Mouse (Mus musculus): Measurements from ENCODE around the gene Sapcd1.
"Not testable (repeated sequence)": the region's sequence is repeated elsewhere in the genome, so short reads cannot be mapped to it uniquely, and the experiment has no call there.

Gene Sapcd1

DNA sequence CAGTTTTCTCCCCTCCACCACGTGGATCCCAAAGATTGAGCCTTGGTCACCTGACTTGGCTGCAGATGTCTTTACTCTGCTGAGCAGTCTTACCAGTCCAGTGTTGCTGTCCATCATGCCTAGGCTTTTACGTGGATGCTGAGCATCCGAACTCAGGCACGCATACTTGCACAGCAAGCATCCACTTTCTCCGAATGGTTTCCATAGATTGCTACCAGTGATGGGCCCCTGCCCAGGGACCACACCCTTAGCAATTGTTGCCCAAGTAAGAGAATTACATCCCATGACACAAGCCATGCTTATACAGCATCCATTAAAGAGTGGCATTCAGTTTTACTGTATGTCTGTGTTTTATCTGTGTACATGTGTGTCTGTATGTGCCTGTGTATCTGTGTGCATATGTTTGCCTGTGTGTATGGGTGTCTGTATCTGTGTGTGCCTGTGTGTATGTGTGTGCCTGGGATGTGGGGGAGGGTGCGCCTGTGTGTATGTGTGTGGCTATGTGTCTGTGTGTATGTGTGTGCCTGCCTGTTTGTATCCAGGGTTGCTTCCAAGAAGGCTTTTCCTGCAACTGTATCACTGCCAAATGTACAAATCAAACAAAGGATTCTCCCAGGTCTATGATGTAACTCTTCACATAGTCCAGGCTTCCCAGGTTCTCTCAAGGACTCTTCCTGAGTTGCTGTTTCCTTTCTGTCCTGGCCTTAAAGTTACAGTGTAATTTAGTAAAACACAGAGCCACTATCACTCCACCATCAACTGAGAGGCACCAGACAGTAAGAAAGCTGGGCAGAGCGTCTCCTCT is 28.1 kb upstream of the Sapcd1 start:
- DNase-seq (ENCODE audit: low read depth, low spot score): no peak

GRCm38 (mm10) chr17:35052271-35052798 is 24.5 kb upstream of the Sapcd1 start:
- DNase-seq (ENCODE audit: low read depth, low spot score): peak; percentile 56

- peak; percentile 90 for DNase-seq (ENCODE audit: low read depth, low spot score)
These were observed 23.6 kb upstream of the Sapcd1 start for GRCm38 (mm10) chr17:35051156-35052086.

GRCm38 (mm10) chr17:35050126-35050750 is 22.4 kb upstream of the Sapcd1 start:
- peak; percentile 77 for DNase-seq (ENCODE audit: low read depth, low spot score)

DNA sequence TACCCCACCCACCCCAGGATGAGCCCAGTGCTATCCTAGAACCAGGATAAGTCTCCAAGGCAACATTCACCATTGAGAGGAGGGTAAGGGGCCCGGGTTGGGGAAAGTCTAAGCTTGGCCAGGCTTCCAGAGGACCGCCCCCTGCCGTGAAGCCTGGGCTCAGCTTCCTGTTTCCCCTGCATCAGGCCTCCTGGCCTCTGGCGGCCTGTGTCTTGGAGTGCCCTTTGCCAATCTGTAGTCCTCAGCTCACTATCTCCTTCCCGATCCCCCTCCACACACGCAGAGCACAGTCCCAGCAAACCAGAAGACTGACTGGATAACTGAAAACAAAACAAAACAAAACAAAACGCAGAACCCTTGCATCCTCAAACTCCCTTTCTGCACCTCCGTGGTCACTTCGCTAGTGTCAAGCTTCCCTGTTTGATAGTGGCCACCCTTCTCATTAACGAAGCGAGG is 21.8 kb upstream of the Sapcd1 start, which contains the start of gene Clic1:
TSS of gene Clic1 (plus strand) at position 406 of the 456 bp plus-strand sequence.
- peak; percentile 41 for DNase-seq (ENCODE audit: low read depth, low spot score)

DNA sequence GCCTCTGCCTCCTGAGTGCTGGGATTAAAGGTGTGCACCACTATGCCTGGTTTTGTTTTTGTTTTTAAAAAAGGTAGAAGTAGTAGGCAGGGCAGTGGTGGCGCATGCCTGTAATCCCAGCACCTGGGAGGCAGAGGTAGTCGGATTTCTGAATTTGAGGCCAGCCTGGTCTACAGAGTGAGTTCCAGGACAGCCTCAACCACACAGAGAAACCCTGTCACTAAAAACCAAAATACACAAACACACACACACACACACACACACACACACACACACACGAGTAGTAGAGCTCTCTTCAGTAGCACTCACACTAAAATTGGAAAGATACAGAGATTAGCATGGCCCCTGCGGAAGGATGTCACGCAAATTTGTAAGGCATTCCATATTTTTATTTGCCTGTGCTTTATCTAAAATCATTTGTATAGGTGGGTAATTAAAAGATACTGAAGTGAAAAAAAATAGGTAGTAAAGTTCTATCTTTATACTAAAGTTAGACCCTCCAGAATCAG is 21.2 kb upstream of the Sapcd1 start:
- DNase-seq (ENCODE audit: low read depth, low spot score): no peak

DNA sequence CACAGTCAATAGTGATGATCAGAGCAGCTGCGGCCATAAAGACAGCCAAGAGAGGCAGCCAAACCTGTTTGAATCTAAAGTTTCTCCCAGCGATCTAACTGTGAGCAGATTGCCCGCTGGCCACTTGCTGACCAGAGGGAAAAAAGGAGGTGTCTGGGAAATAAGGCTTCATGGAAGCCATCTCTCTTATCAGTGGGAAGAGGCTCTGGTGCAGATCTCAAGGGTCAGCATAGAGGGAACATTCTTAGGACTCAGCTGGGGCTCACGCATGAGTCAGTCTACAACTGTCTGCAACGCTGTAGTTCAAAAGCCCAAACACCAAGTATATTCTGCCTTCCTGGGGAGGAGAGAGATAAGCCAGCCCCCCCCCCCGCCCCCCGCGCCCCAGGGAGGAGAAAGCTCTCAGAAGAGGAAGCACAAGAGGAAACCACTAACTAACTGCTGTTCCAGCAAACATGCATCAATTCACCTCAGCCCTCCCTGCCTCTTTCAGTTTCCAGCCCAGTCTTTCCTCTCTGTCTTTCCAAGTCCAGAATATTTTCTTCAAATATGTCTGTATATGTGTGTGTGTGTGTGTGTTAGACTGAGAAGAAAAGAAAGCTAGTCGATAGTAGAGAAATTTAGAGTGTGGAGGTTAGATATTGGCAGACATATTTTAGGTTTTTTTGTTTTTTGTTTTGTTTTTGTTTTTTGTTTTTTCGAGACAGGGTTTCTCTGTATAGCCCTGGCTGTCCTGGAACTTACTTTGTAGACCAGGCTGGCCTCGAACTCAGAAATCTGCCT is 20.5 kb upstream of the Sapcd1 start:
- no peak for DNase-seq (ENCODE audit: low read depth, low spot score)

DNA sequence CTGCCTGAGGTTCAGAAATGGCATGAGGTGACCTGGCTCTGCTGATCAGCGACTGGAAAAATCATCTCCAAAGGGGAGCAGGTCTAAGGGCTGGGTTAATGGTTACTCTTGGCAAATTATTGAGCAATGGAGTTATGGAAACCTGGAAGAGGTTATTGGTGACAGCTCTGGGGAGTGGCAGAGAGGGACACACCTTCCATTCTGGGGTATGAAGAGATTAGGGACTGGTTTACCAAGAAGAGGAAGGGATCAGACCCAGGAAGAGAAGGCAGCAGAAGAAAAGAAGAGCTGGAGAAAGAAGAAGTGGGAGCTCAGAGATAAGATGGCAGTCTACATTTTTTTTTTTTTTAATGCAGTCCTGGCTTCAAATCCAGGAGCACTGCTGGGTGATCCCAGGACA is 19.9 kb upstream of the Sapcd1 start:
- DNase-seq (ENCODE audit: low read depth, low spot score): no peak

GRCm38 (mm10) chr17:35046681-35047455 is 19.1 kb upstream of the Sapcd1 start, which contains the start of gene Msh5:
TSS of gene Msh5 (minus strand) at chr17:35046745.
- peak; percentile 100 for DNase-seq (ENCODE audit: low read depth, low spot score)

GRCm38 (mm10) chr17:35045807-35046680 is 18.2 kb upstream of the Sapcd1 start:
- DNase-seq (ENCODE audit: low read depth, low spot score): peak; percentile 16

DNA sequence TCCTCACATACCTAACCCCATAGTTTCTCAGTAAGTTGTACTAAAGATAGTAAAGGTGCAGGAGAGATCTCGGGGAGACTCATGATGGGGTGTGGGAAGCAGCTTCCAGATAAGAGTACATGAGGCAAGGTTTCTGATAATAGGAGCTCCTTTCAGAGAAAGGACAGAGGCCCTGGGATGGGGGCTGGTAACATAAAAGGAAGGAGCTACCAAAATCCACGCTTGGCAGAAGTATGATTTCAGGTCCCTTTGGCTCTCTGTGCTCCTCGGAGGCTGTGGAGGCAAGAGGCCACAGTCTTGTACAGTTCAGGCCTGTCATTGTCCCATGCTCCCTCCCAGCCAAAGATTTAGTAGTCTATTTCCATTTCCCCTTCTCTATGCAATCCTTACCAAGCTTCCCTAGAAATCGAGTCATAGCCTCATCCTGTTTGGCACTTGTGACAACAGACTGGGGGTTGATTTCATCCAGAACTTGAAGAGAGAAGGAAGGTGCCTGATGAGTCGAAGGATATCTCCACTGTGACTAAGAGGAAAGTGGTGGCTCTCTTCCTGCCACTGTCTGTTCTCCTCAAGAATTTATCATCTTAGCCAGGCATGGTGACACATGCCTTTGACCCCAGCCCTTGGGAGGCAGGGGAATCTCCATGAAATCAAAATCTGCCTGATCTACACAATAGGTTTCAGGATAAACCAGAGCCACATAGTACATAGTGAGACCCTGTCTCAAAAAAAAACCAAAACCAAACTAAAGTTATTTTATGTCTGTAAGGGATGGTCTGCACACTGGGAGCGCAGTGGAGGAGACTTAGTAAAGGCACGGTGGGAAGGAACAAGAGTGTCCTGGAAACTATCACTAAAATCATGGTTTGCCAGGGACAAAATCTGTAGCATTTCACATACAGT is 17.3 kb upstream of the Sapcd1 start:
- no peak for DNase-seq (ENCODE audit: low read depth, low spot score)

DNA sequence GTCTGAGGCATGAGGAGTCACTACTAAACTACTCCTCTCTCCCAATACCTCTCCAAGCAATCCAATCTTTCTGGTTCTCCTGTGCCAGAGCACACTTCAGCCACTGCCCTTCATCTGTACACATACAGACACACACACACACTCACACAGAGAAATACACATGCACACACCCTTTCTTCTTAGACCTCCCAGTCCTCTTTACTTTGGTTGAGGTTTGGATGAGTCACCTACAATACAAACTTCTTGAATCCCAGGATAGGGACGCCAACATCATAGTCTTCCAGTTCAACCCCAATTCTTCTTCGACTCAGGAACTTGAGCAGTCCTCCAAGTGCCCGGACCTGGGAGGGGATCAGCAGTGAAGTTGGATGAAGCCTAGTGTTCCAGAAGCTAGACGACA is 16.0 kb upstream of the Sapcd1 start:
- DNase-seq (ENCODE audit: low read depth, low spot score): no peak

- DNase-seq (ENCODE audit: low read depth, low spot score): no peak
These were observed 11.5 kb upstream of the Sapcd1 start for GRCm38 (mm10) chr17:35039121-35039873.

- no peak for DNase-seq (ENCODE audit: low read depth, low spot score)
These were observed 7.1 kb upstream of the Sapcd1 start for GRCm38 (mm10) chr17:35034896-35035295.

DNA sequence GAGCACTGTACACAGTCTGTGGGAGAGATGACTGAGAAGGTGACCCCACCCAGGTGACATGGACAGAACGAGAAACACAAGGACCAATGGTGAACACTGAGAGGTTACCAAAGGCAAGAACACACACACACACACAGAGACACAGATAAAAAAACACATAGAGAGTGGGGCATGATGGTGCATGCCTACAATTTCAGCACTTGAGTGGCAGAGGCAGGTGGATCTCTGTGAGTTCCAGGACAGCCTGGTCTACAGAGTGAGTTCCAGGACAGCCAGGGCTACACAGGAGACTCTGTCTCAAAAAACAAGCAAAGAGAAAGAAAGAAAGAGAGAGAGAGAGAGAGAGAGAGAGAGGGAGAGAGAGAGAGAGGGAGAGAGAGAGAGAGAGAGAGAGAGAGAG is 5.9 kb upstream of the Sapcd1 start:
- not testable (repeated sequence) for DNase-seq (ENCODE audit: low read depth, low spot score)

GRCm38 (mm10) chr17:35032323-35032870 is 4.6 kb upstream of the Sapcd1 start:
- DNase-seq (ENCODE audit: low read depth, low spot score): no peak

- DNase-seq (ENCODE audit: low read depth, low spot score): no peak
These were observed 4.1 kb upstream of the Sapcd1 start for GRCm38 (mm10) chr17:35031880-35032279.

All from R1 (cell line).